Mouse (Mus musculus) MEL (cell line): ENCODE results near the gene Tmem145.

ENCODE experiments used
- CTCF ChIP-seq, 3 experiments: IDR thresholded peaks in 2 of 3; conservative IDR thresholded peaks in 1 of 3; 2 replicates each; pipeline ENCODE4 v1.5.1; 2011 to 2012; ENCODE audit warnings: low read length in 3 of 3, low read depth in 2 of 3, mild to moderate bottlenecking in 2 of 3, improper control_type of control experiment in 1 of 3, inconsistent platforms in 1 of 3, mixed read lengths in 1 of 3, moderate library complexity in 1 of 3; ENCODE audit not compliant: control insufficient read depth in 1 of 3, insufficient read depth in 1 of 3, poor library complexity in 1 of 3, severe bottlenecking in 1 of 3
- GABPA ChIP-seq: IDR thresholded peaks from 2 replicates; pipeline ENCODE4 v1.6.1; 2012; ENCODE audit warnings: low read depth, mild to moderate bottlenecking, inconsistent platforms, low read length, improper control_type of control experiment, moderate library complexity
- GATA1 ChIP-seq: IDR thresholded peaks from 2 replicates; pipeline ENCODE4 v1.6.1; 2011; ENCODE audit warnings: low read depth, low read length, improper control_type of control experiment
- MAFK ChIP-seq: IDR thresholded peaks from 2 replicates; pipeline ENCODE4 v1.6.1; 2011; ENCODE audit warnings: low read depth, mild to moderate bottlenecking, low read length, improper control_type of control experiment, borderline replicate concordance
- MAX ChIP-seq: IDR thresholded peaks from 2 replicates; pipeline ENCODE4 v1.6.1; 2011; ENCODE audit warnings: low read length, improper control_type of control experiment
- NELFE ChIP-seq: IDR thresholded peaks from 2 replicates; pipeline ENCODE4 v1.6.1; 2011; ENCODE audit warnings: low read depth, low read length, improper control_type of control experiment
- POLR2A ChIP-seq, 2 experiments: IDR thresholded peaks; 2 replicates each; pipeline ENCODE4 v1.6.1; 2011 to 2012; ENCODE audit warnings: low read length in 2 of 2, mild to moderate bottlenecking in 2 of 2, control low read depth in 1 of 2, improper control_type of control experiment in 1 of 2, low read depth in 1 of 2, moderate library complexity in 1 of 2; ENCODE audit not compliant: control insufficient read depth in 1 of 2, insufficient read depth in 1 of 2, poor library complexity in 1 of 2
- POLR2AphosphoS2 ChIP-seq: IDR thresholded peaks from 2 replicates; pipeline ENCODE4 v1.6.1; 2011; ENCODE audit warnings: low read length, improper control_type of control experiment
- TCF12 ChIP-seq: IDR thresholded peaks from 2 replicates; pipeline ENCODE4 v1.6.1; 2014; ENCODE audit warnings: low read depth, mild to moderate bottlenecking, inconsistent platforms, low read length, improper control_type of control experiment, moderate library complexity
- ZC3H11A ChIP-seq: IDR thresholded peaks from 2 replicates; pipeline ENCODE4 v1.6.1; 2012; ENCODE audit warnings: low read depth, mild to moderate bottlenecking, inconsistent platforms, low read length, improper control_type of control experiment
- ZKSCAN1 ChIP-seq: IDR thresholded peaks from 2 replicates; pipeline ENCODE4 v1.6.1; 2012; ENCODE audit warnings: low read depth, mild to moderate bottlenecking, inconsistent platforms, low read length, improper control_type of control experiment, moderate library complexity
- ZNF384 ChIP-seq: IDR thresholded peaks from 2 replicates; pipeline ENCODE4 v1.6.1; 2012; ENCODE audit warnings: low read depth, mild to moderate bottlenecking, inconsistent platforms, low read length, improper control_type of control experiment

- TF ChIP-seq MAX (no peak), GATA1 (no peak), MAFK (no peak), ZKSCAN1 (no peak), CTCF (IDR thresholded peaks at IDR 0.05 in 2 of 3, conservative IDR thresholded peaks at IDR 0.05 in 1 of 3; ENCODE audit: control insufficient read depth in 1 of 3, insufficient read depth in 1 of 3, low read depth in 2 of 3, low read length in 3 of 3, poor library complexity in 1 of 3, severe bottlenecking in 1 of 3) (no peak), NELFE (no peak), POLR2A (IDR thresholded peaks at IDR 0.05; ENCODE audit: control insufficient read depth in 1 of 2, insufficient read depth in 1 of 2, low read depth in 1 of 2, low read length in 2 of 2, poor library complexity in 1 of 2) (no peak), ZNF384 (no peak), ZC3H11A (no peak), POLR2AphosphoS2 (no peak), TCF12 (no peak), GABPA (no peak)
Measured at GRCm38 (mm10) chr7:25263968-25264870, 41.7 kb upstream of the Tmem145 start.
